Mouse (Mus musculus) limb, embryonic 12.5 days (tissue): Measurements from ENCODE around the gene Zfp330. TPM values are rescaled to one million over a fixed set of nuclear protein-coding genes. Genes with fewer than 3 reads are reported as not detected.

Experiments
- ATAC-seq: fragments of 200-750 bp; cut with Nextera tagmentation; 2 replicates; pipeline ENCODE4 v1.8.0; 2017; ENCODE audit warnings: low read depth, moderate TSS enrichment; ENCODE audit not compliant: insufficient number of reproducible peaks, insufficient read depth, low FRiP score, low TSS enrichment
- H3K27ac ChIP-seq: fragments of 300-500 bp; sonication (generic); 2 replicates; pipeline ENCODE4 v1.5.1; 2016; ENCODE audit warnings: mild to moderate bottlenecking, moderate library complexity
- H3K27me3 ChIP-seq: fragments of 300-500 bp; sonication (generic); 2 replicates; pipeline ENCODE4 v1.6.1; 2016; ENCODE audit warnings: mild to moderate bottlenecking, moderate library complexity
- H3K36me3 ChIP-seq: fragments of 300-500 bp; sonication (generic); 2 replicates; pipeline ENCODE4 v1.6.1; 2016; ENCODE audit warnings: mild to moderate bottlenecking, moderate library complexity
- H3K4me1 ChIP-seq: fragments of 300-500 bp; sonication (generic); replicated peaks from 2 replicates; pipeline ENCODE4 v1.6.1; 2016
- H3K4me2 ChIP-seq: fragments of 300-500 bp; sonication (generic); 2 replicates; pipeline ENCODE4 v1.6.1; 2016; ENCODE audit warnings: mild to moderate bottlenecking, moderate library complexity
- H3K4me3 ChIP-seq: fragments of 300-500 bp; sonication (generic); replicated peaks from 2 replicates; pipeline ENCODE4 v1.5.1; 2016; ENCODE audit warnings: mild to moderate bottlenecking
- H3K9ac ChIP-seq: fragments of 300-500 bp; sonication (generic); replicated peaks from 2 replicates; pipeline ENCODE4 v1.6.1; 2016; ENCODE audit warnings: mild to moderate bottlenecking, moderate library complexity
- H3K9me3 ChIP-seq: fragments of 300-500 bp; sonication (generic); 2 replicates; pipeline ENCODE4 v1.6.1; 2016; ENCODE audit warnings: mild to moderate bottlenecking, moderate library complexity
- WGBS: fragments of 180-500 bp; shearing (Covaris S2); methylation state at CpG from one replicate; pipeline ENCODE4 v1.1.7; 2016; 5-methylcytosine and 5-hydroxymethylcytosine counted together
- polyA plus RNA-seq: library from polyadenylated mRNA; unstranded; fragments of >200 nt; fragmentation: Nextera tagmentation; extraction: Ambion mirVana; gene quantifications from 2 replicates; pipeline ENCODE4 v1.2.1, GENCODE M21; 2016

Gene Zfp330
- 76.5 and 83.2 TPM in 2 replicates for polyA plus RNA-seq

- Histone ChIP-seq H3K4me2 (peak within 1 kb of the TSS; percentile 82), H3K27me3 (no peaks in the 10 kb centered on the region), H3K27ac (peak within 1 kb of the TSS; percentile 45; the same call in 1 of the 2 replicates), H3K9me3 (no peaks in the 10 kb centered on the region), H3K4me1 (peaks cover 10% of the 10 kb centered on the region), H3K4me3 (peak within 1 kb of the TSS; percentile 90), H3K36me3 (peaks cover 32% of the 10 kb centered on the region), H3K9ac (peak within 1 kb of the TSS; percentile 85)
- WGBS = under 1% methylated on average over 16 of the region's 16 CpGs
- ATAC-seq = peak; percentile 98
Measured at GRCm38 (mm10) chr8:82774093-82774422, at the start of gene Zfp330. TSS of gene Zfp330 (minus strand) at chr8:82774160.

DNA sequence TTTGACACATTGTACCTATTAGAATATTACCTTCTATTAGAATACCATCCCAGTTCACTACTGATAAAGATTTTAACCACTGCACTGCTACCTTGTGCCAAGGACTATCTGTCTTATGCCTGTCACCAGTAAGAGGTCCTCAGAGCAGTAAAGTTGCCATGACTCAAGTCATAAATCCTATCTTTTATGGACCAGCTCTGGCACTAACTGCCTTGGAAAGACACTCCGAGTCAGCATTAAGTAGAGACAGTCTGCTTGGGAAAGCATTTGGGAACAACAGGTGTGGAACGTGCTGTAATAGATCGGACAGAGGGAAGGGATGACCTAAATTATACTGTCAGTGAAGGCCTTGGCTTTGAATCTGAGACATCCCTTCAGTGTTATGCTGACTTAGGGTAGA, 4.0 kb upstream of the Zfp330 start:
- no peak overlapping the region for H3K4me2 ChIP-seq
- no peak overlapping the region for H3K27ac ChIP-seq
- H3K36me3 ChIP-seq = no peaks in the 10 kb centered on the region
- ATAC-seq = no peak
- H3K27me3 ChIP-seq = no peaks in the 10 kb centered on the region
- no peaks in the 10 kb centered on the region for H3K9me3 ChIP-seq
- no peak overlapping the region for H3K9ac ChIP-seq
- WGBS = 16% methylated on average over 3 of the region's 3 CpGs
- H3K4me1 ChIP-seq = peaks cover 9% of the 10 kb centered on the region
- no peak overlapping the region for H3K4me3 ChIP-seq

DNA sequence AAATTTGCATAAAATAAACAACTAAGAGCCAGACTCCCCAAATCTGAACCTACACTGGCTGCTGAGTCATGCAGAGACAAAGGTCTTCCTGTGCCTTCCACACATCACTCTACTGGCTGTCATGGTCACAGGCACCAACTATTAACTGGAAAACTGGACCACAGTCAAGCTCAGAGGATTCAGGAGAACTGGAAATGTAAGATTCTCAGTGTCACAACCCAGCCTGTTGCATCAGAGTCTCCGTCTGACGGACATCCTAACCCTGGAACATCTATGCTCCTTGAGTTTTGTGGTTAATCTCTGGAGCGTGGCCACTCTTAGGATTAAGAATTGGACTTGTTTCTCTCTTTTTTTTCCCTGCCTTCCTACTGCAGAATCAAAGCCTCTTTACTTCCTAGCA, 3.4 kb upstream of the Zfp330 start:
- Histone ChIP-seq H3K9me3 (no peaks in the 10 kb centered on the region), H3K4me3 (no peak overlapping the region), H3K27me3 (no peaks in the 10 kb centered on the region), H3K27ac (no peak overlapping the region), H3K4me2 (no peak overlapping the region), H3K36me3 (peaks cover 4% of the 10 kb centered on the region), H3K9ac (no peak overlapping the region), H3K4me1 (peaks cover 10% of the 10 kb centered on the region)
- WGBS = 81% methylated on average over 3 of the region's 3 CpGs
- no peak for ATAC-seq

GRCm38 (mm10) chr8:82774482-82774881, 522 bp upstream of the Zfp330 start:
- Histone ChIP-seq H3K9me3 (no peaks in the 10 kb centered on the region), H3K9ac (peak overlapping the region; percentile 42), H3K27me3 (no peaks in the 10 kb centered on the region), H3K27ac (0 out of 2 replicates have a peak overlapping the region, but pooled peaks have one; percentile 45), H3K36me3 (peaks cover 30% of the 10 kb centered on the region), H3K4me1 (peaks cover 10% of the 10 kb centered on the region), H3K4me3 (peak overlapping the region; percentile 90), H3K4me2 (peak overlapping the region; percentile 82)
- ATAC-seq = 0 out of 2 replicates have a peak, but pooled peaks have one; percentile 33
- WGBS = 58% methylated on average over 6 of the region's 6 CpGs

DNA sequence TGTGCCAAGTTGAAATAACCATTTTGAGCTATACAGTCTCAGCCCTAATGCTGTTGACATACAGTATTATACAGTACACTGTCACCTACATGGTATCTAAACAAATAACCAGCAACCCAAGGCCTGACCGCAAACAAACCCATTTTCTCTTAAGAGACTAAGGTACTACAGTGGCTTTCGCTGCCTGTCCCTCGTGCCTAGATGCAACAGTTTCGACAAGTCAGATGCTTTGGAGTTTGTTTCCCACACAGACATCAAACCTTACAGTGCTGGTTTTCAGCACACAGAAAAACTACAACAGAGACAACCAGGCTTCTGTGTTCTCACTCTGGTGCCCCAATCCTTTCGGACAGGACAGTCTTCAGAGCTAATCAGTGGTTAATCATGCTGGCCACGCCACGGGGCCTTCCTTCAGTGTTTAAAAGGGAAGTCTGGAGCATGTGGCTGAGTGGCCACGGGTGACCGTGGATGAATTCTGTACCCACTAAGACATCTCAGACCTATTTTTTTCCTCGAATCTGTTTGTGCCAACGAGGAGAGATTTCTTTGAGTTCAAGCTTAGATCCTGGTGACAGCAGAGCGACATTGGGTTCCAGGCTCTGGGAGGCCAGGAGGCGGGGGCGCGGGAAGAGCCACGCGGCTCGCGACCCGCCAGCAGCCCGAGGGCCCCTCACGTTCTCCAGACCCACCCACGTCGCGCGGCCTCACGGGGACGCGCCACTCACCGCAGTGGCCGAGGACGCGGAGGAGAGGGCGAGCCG, 448 bp downstream of the Zfp330 start:
- 4% methylated on average over 35 of the region's 35 CpGs for WGBS

GRCm38 (mm10) chr8:82770886-82771285, 3.1 kb downstream of the Zfp330 start:
- H3K27me3 ChIP-seq = no peaks in the 10 kb centered on the region
- no peak overlapping the region for H3K27ac ChIP-seq
- peaks cover 59% of the 10 kb centered on the region for H3K36me3 ChIP-seq
- H3K4me3 ChIP-seq = no peak overlapping the region
- no peak for ATAC-seq
- H3K4me1 ChIP-seq = peaks cover 10% of the 10 kb centered on the region
- no peaks in the 10 kb centered on the region for H3K9me3 ChIP-seq
- no peak overlapping the region for H3K9ac ChIP-seq
- H3K4me2 ChIP-seq = no peak overlapping the region
- WGBS = 94% methylated on average over 3 of the region's 3 CpGs

More for the DNA sequence above, 448 bp downstream of the Zfp330 start:
- H3K27ac ChIP-seq = peak overlapping the region; percentile 45; the same call in 1 of the 2 replicates
- ATAC-seq = no peak; the same call in 1 of the 2 replicates
- H3K36me3 ChIP-seq = peaks cover 36% of the 10 kb centered on the region
- H3K9ac ChIP-seq = peak overlapping the region; percentile 85
- H3K4me3 ChIP-seq = peak overlapping the region; percentile 90
- peak overlapping the region; percentile 82 for H3K4me2 ChIP-seq
- H3K4me1 ChIP-seq = peaks cover 10% of the 10 kb centered on the region
- H3K9me3 ChIP-seq = no peaks in the 10 kb centered on the region
- H3K27me3 ChIP-seq = no peaks in the 10 kb centered on the region

DNA sequence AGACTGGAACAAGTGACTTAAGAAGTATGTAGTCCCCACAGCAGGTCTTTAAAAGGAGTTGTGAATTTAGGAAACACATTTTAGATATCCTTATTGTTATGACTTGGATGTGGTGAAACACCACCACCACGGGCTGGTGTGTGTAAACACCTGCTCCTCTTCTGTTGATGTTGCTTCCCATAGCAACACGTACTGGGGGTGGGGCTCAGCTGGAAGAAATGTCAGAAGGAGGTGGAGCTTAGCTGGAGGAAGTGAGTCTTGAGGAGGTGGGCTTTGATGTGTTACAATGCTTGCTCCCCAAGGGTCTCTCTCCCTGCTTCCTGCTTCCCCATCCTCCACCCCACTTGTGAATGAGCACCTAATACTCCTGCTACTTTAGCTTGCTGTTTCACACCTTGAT, 14.9 kb downstream of the Zfp330 start:
- H3K36me3 ChIP-seq = peaks cover 27% of the 10 kb centered on the region
- H3K27me3 ChIP-seq = no peaks in the 10 kb centered on the region
- no peak overlapping the region for H3K4me2 ChIP-seq
- H3K4me3 ChIP-seq = no peak overlapping the region
- no peaks in the 10 kb centered on the region for H3K4me1 ChIP-seq
- no peaks in the 10 kb centered on the region for H3K9me3 ChIP-seq
- WGBS = 52% methylated on average over 2 of the region's 2 CpGs
- no peak for ATAC-seq
- no peak overlapping the region for H3K9ac ChIP-seq
- H3K27ac ChIP-seq = no peak overlapping the region

- H3K27ac ChIP-seq = no peak overlapping the region
- no peak overlapping the region for H3K9ac ChIP-seq
- no peaks in the 10 kb centered on the region for H3K4me1 ChIP-seq
- WGBS = 96% methylated on average over 14 of the region's 14 CpGs
- no peaks in the 10 kb centered on the region for H3K27me3 ChIP-seq
- H3K4me3 ChIP-seq = no peak overlapping the region
- no peak overlapping the region for H3K4me2 ChIP-seq
- H3K9me3 ChIP-seq = peaks cover 11% of the 10 kb centered on the region; the same call in 1 of the 2 replicates
- ATAC-seq = no peak
- no peaks in the 10 kb centered on the region for H3K36me3 ChIP-seq
Measured at GRCm38 (mm10) chr8:82754946-82755345, 19.0 kb downstream of the Zfp330 start.

DNA sequence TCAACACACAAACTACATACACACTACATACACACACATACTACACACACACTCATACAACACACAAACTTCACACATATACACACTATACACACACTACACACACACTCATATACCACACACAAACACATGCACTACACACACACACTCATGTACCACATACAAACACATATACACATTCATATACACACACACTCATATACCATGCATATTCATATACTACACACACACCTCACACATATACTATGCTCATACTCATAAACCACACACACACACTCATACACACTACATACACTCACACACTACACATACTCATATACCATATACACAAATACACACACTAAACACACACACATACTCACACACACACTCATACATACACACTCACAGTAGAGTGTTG, 27.3 kb downstream of the Zfp330 start:
- no peak overlapping the region for H3K27ac ChIP-seq
- H3K9ac ChIP-seq = no peak overlapping the region
- H3K27me3 ChIP-seq = no peaks in the 10 kb centered on the region
- no peak overlapping the region for H3K4me2 ChIP-seq
- no peak for ATAC-seq
- no peak overlapping the region for H3K4me3 ChIP-seq
- H3K9me3 ChIP-seq = peaks cover 8% of the 10 kb centered on the region; the same call in 1 of the 2 replicates
- H3K36me3 ChIP-seq = no peaks in the 10 kb centered on the region
- H3K4me1 ChIP-seq = no peaks in the 10 kb centered on the region

DNA sequence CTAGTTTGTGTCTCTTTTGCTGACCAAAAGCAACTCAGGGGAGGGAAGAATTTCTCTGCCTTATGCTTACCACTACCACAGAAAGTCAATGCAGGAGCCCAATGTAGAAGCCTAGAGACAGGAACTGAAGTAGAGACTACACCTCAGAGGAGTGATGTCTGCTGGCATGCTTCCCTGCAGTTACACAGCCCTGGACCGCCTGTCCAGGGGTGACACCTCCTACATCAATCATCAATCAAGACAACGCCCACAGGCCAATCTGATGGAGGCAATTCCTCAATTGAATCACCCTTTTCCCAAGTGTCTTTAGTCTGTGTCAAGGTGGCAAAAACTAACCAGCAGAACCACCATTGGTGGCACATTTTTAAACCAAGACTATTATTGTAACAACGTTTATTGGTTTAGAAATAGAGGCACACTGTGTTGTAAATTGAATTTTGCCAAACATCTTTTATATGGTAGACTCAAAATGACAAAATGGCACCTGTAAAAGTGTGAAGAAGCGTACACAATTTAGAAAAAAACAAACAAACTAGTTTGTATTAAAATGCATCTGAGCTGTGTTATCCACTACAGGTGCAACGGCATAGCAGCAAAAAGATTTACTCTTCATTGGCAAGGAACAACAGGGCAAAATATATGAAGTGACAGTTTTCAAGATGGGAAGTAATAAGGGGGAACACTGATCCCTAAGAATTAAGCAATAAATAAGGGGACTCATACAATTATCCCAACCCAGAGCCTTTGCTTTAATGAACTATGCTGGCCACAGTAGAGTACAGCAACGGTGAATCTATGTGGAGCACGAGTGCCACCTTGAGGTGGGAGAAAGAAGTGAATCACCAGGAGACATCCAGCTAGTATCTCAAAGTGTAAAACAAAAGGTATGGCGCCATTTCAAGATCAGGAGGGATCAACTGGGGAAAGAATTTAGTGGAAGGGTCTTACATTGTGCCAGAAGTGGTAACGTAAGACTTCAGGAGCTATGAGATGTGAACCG, 29.8 kb downstream of the Zfp330 start:
- H3K9ac ChIP-seq = no peak overlapping the region
- no peak overlapping the region for H3K4me3 ChIP-seq
- H3K4me1 ChIP-seq = no peaks in the 10 kb centered on the region
- 50% methylated on average over 10 of the region's 10 CpGs for WGBS
- no peaks in the 10 kb centered on the region for H3K36me3 ChIP-seq
- H3K27me3 ChIP-seq = no peaks in the 10 kb centered on the region
- H3K9me3 ChIP-seq = peaks cover 8% of the 10 kb centered on the region; the same call in 1 of the 2 replicates
- 0 out of 2 replicates have a peak, but pooled peaks have one; percentile 52 for ATAC-seq
- no peak overlapping the region for H3K4me2 ChIP-seq
- H3K27ac ChIP-seq = no peak overlapping the region
